Mouse (Mus musculus) adipocyte (in vitro differentiated cells): ENCODE results near the gene Igf1r.

Experiments used
- DNase-seq: peaks from one replicate; pipeline ENCODE4 v3.0.0-alpha.2; 2016; ENCODE audit warnings: low spot score

Gene Igf1r

DNA sequence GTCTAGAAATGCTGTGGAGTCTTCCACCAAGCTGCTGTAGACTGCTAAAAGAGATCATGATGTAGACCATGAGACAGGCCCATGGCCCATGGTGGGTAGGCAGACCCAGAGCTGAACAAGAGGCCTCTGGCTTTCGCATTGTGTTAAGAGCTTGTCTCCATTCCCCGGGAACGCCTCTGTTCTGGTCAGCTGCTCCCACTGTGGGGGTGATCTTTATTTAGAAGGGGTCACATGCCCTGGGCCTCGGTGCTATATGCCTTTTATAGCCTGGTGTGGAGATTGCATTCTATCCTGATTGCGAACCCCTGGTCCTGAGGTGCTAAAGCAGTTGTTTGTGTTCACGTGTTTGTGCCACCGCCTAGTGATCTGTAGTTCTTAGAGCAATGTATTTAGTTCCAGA is 57.5 kb downstream of the Igf1r start:
- DNase-seq: no peak

GRCm38 (mm10) chr7:68010802-68011201 is 58.2 kb downstream of the Igf1r start:
- no peak for DNase-seq

DNA sequence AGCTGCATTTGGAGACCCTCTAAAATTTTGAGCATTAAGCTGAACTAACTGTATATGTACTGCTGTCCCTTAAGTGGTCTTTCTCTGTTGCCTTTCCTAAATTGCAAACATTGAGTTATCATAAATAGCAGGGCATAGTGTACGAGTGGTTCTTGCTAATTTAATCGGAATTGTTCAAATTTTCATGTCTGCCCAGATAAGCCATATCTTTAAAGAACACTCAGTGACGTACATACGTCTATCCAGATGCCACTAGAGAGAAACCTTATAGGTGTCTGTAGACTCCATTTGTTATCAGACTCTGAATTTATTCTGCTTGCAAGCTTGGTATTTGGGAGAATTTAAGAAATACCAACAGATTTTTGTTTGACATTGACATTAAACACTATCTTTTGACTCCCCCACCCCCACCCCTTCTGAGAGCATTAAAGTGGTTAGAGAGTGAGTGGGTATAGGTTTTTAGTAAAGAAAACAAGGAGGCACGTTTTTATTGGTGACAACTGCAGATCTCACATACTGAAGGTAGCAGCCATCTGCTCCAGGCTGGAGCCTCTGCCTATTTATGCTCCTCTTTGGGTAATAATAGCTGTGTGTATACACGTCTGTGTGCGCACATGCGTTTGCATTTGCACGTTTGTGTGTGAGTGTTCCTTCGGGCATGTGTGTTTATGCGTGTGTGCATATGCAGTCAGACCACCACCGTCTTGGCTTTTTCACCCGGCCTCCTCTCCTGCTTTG is 58.9 kb downstream of the Igf1r start:
- DNase-seq: no peak

- DNase-seq: no peak
These were observed 59.5 kb downstream of the Igf1r start for GRCm38 (mm10) chr7:68012123-68012474.

DNA sequence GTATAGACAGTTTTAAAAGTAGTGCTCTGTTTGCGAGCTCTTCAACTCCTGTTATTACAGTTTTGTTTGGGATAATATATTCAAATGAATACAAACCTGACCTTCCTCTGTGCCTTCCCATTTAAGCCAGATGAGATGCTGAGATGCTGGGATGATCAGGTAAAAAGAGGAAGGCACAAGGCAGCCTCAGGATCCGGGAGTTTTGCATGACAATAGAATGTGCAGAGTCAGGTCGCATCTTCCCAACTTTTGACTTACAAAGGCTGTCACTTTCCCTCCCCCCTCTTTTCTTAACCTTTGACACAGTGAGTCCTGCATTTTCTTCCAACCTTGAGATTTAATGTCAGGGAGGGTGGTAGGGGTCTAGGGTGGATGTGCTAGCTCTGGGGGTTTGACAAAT is 61.9 kb downstream of the Igf1r start:
- DNase-seq: no peak

DNA sequence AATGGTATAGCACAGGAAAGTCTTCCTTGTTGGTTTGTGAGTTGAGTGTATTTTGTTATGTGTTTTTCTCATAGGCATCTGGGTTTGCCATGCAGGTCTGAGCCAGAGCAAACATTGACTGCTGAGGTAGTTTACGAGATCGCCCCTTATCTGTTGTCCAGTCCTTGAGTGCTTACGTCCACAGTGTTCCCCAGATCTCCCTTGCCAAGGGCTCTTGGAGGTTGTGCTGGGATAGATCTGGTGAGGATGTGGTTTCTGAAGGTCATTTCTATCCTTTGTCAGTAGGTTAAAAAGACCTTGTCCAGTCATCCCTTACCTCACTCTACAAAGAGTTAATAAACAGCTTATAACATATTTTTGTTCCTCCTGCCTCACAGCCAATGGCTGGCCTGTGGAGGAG is 62.8 kb downstream of the Igf1r start:
- DNase-seq: no peak

- no peak for DNase-seq
These were observed 65.4 kb downstream of the Igf1r start for GRCm38 (mm10) chr7:68018038-68018437.

DNA sequence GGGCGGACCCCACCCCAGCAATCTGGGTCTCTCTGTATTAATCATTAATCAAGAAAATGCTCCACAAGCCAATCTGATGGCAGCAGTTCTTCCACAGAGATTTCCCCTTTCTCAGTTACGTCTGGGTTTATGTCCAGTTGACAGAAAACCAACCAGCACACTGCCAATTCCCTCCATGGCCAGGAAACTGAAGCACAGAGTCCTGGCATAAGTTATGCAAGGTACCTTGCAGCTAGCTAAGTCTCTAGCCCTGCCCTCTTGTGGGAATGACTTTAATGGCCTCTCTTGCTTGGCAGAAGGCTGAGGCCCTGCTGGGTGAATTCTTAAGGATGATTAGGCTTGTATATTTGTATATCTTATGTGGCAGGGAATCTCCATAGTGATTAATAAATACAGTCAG is 67.9 kb downstream of the Igf1r start:
- DNase-seq: peak; percentile 38

- peak; percentile 16 for DNase-seq
These were observed 69.1 kb downstream of the Igf1r start for GRCm38 (mm10) chr7:68021741-68022140.

- no peak for DNase-seq
These were observed 69.6 kb downstream of the Igf1r start for GRCm38 (mm10) chr7:68022188-68022587.

- no peak for DNase-seq
These were observed 71.3 kb downstream of the Igf1r start for GRCm38 (mm10) chr7:68023882-68024281.

DNA sequence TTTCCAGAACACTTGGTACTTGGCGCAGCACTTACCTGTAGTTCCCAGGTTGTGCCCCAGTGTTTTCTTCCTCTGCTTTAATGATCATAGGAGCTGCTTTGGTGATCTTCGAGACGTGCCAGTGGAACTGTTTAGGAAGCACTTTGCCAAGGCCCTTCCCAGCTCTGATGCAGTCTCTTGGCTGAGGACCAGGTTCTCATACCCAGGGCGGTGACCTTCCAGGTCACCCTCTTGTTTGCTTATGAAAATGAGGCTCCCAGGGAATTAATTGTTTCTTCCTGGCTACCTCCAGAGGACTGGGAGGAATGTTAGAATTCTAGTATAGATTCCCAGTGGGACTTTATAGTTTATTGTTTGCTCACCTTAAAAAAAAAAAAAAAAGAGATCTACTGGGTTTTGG is 72.0 kb downstream of the Igf1r start:
- peak; percentile 9 for DNase-seq

DNA sequence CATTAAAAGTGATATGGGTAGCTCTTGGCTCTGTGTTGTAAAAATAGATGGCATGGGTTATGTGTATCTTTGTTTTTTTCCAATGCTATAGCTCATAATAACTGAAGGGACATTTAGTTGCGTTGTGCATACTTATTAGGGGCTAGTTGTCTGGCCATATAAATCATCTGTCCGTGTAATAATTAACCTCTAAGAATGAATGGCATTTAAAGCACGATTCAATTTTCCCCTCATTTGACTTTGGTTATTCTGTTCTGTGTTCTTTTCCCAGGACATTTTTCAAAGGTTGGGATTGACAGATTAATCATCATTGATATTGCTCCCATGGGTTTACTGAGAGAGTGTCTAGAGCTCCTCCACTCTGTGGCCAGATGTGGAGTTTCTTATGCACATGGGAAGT is 72.8 kb downstream of the Igf1r start:
- DNase-seq: no peak

GRCm38 (mm10) chr7:68026076-68026475 is 73.4 kb downstream of the Igf1r start:
- no peak for DNase-seq

- DNase-seq: no peak
These were observed 75.5 kb downstream of the Igf1r start for GRCm38 (mm10) chr7:68028167-68028566.

DNA sequence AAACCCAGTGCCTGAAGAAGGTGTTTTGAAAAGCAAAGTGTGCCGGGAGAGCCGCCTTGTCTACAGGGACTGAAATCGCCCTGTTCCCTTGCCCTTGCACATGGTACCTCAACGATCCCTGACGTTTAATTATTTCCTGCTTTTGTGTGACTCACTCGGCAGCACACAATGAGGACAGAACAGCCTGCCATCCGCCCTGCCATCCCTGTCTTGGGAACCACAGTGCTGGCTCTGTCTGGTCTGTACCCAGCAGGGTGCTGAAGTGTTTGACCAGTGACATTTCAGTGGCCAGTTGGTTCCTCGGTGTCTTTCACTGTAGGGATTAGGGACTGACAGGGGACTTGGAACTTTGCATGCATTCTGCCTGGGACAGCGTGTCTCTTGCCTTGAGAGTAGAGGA is 78.2 kb downstream of the Igf1r start:
- no peak for DNase-seq

GRCm38 (mm10) chr7:68036527-68036926 is 83.9 kb downstream of the Igf1r start:
- no peak for DNase-seq

DNA sequence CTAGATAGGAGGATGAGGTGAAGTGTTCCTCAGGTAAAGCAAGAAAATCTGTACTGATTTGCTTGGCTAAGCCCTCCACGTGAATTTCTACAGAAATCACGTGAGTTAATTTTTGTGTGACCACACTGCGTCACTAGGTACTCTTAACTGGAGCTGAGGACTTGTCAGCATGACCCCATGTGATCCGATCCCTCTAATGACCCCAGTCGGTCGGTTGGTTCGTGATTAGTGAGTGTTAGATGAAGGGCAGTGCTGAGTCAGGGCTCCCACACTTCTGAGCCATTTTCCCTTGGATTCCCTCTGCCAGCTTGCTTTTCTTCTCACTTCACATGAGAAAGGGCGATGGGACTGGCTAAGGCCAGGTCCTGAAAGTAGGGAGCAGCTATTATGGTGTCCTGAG is 86.2 kb downstream of the Igf1r start:
- no peak for DNase-seq

DNA sequence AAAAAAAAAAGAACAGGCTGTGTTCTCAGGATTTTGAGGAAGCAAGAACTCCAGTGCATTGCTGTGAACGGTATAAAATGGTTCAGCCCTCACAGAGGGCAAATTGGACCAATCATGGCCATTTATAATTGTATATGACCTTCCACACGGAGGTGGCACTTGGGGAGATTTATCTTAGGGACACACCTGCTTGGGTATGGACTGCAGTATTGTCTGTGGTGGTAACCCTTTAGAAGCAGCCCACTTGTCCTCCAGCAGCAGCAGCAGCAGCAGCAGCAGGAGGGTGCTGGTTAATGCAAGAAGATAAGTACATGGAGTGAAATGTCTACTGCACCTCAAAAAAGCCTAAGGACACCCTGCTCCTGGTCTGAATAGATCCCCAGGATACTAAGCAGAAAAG is 86.9 kb downstream of the Igf1r start:
- DNase-seq: no peak

GRCm38 (mm10) chr7:68044621-68045020 is 92.0 kb downstream of the Igf1r start:
- DNase-seq: no peak

GRCm38 (mm10) chr7:68047152-68047551 is 94.5 kb downstream of the Igf1r start:
- DNase-seq: no peak

- DNase-seq: no peak
These were observed 95.9 kb downstream of the Igf1r start for GRCm38 (mm10) chr7:68048532-68048931.

- DNase-seq: no peak
These were observed 96.4 kb downstream of the Igf1r start for GRCm38 (mm10) chr7:68049048-68049447.

GRCm38 (mm10) chr7:68053002-68053624 is 100.5 kb downstream of the Igf1r start:
- DNase-seq: no peak
